Mouse (Mus musculus) frontal cortex, adult 2 months (tissue): Measurements from ENCODE around the gene Tcf7l1. TPM values are rescaled to one million over a fixed set of nuclear protein-coding genes. Genes with fewer than 3 reads are reported as not detected.

ENCODE experiments used
- DNase-seq, 2 experiments: peaks; one replicate each; pipeline ENCODE4 v3.0.0; 2022; ENCODE audit warnings: low spot score in 1 of 2; ENCODE audit errors: extremely low spot score in 1 of 2
- polyA plus RNA-seq: library from polyadenylated mRNA; depleted of rRNA; stranded (reverse); fragments of >200 nt; gene quantifications from 2 replicates; pipeline ENCODE4 v1.2.3, GENCODE M21; 2012

The Tcf7l1 gene
- polyA plus RNA-seq, 1 experiment: 5.4 TPM

DNA sequence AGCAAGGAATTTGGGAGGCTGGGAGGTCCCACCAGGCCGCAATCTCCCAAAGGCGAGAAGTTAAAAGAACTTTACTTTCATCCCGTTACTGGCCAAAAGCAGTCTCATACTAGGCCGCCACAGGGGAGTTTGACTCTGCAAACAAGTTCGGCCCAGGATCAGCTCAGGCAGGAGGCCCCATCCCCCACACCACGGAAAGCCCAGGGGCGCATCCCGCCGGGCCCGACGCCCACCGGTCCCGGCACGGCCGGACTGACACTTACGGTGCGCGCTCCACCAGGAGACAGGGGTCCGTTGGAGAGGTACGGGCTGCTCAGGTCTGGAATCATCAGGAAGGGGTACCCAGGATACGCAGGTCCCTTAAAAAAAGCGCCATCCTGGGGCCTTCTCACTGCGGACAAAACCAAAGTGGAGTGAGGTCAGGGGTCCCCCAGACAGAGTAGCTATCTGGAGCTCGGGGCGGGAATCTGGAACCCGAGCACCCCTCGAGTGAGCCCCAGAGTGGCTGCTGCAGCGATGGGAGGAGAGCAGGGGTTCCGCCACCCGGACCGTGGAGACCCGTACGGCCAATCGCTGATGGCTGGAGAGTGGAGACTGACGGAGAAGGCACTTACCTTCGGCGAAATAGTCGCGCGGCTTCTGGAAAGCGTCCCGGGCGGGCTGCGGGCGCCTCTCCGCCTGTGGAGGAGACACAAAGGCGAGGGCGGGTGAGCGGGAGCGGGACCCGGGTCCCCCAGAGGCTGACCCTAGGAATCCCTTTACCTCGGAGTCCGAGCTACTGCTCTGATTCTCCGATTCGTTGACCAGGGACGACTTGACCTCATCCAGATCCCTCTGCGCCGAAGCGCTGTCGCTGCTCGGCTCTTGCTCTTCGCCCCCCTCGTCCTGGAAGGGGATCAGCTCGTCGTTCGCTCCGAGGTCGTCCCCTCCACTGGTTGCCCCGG, 834 bp downstream of the Tcf7l1 start:
- DNase-seq: peak in 1 of 2 experiments; percentile 22

DNA sequence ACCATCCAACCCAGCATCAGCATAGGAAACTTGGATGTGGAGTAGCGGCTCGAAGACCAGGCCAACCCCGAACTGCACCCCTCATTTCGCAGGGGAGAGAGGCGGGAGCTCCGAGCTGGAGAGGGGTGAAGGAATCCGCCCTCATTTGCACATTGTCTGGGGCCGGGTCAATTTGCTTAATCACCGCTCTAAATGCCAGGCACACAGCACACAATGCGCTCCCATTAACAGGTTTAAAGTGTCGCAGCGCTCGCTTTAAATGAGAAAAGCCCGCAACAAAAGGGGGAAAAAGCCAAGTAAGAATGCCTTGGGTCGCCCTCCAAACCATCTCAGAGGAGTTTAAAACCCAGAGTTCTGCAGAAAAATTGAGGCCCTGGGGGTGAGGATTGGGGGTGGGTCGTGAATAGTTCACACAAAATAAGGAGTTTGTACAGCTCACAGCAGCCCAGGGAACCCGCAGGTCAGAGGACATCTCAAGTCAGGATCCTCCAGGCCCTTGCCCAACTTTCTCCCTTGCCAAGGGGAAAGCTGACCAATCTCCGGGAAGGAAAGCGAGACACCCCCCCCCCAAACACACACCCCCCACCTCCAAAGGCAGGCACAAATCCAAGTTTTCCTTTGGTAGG, 1.6 kb downstream of the Tcf7l1 start:
- DNase-seq: no peak

DNA sequence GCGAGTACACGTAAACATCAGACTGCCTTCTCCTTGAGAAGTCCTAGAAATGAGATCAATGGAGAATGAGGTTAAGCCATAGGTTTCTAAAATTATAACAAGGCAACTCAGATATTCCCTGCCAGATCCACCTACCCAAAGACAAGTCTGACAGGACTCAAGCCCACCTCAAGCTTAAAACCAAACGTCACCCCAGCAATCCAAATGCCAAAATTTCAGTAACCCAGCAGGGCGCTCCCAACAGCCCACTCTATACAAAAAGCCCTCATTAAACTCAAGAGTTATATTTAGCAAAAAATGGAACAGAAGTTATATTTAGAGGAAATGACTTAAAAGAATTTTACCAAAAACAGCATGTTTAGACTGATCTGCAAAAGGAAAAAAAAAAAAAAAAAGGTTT, 5.3 kb downstream of the Tcf7l1 start:
- DNase-seq: peak; percentile 26 to 30

DNA sequence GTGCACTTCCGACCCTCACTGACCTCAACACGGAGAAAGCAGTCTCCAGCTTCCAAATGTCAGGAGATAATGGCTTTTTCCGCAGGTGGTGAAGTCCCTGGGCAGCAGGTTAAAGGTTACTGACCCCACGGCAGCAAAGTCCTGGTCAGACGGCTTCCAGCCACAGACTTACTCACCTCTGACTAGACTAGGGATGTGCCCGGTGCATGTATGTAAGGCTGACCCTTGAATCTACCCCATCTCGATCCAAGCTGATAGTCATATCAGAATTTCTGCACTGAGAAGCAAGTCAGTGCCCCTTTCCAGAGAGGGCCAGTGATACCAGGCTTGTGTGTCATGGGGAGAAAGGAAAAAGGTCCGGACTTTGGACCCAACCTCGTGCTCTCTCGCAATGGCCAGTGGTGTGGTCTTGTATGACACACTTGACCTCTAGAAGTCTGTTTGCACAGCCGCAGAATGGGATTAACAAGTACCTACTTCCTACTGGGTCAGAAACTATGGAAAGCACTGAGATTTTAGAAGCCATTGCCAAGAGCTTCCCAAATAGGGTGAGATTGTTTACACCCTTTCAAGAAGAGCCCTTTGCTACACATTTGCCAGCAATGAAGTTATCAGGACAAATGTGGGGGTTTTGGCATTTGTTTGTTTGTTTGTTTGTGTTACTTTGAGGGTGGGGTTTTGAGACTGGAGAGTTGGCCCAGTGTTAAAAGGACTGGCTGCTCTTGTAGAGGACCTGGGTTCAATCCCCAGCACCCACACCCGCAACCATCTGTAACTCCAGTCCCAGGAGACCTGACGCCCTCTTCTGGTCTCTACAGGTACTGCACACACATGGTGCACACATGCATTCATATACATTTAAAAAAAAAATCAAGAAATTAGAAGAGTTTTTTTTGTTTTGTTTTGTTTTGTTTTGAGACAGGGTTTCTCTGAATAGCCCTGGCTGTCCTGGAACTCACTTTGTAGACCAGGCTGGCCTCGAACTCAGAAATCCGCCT, 10.0 kb downstream of the Tcf7l1 start:
- no peak for DNase-seq

DNA sequence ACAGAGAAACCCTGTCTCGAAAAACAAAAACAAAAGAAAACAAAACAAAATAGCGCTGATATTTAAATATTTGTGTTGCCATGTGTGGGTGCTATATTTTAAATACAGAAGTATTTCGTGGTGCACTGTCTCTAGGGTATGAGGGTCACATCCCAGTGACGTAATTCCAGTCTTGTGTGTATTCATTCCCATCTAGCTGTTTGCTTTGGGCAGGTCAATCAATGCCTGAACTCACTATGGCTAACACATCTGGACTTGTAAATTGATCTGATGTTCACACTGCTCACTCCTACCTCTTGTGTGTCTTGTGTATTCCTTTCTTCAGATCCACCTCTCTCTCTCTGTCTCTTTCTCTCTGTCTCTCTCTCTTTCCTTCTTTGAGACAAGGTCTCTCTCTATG, 11.8 kb downstream of the Tcf7l1 start:
- DNase-seq: no peak

DNA sequence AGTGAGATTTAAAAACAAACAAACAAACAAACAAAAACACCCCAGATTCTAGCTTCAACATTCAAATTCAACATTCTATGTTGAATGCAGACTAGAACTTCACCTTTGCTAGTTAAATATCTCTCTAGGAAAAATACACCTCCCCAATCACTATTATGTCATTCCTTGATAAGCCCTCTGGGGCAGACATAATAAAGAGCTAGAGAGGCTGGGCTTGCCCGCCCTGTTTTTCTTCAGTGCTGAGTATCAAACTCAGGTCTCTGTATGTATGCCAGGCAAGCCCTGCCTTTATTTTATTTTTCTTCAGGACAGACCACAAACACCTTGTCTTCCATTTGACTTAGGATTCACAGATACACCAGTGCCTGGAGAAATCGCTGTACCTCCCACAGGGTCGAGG, 14.8 kb downstream of the Tcf7l1 start:
- DNase-seq: no peak

DNA sequence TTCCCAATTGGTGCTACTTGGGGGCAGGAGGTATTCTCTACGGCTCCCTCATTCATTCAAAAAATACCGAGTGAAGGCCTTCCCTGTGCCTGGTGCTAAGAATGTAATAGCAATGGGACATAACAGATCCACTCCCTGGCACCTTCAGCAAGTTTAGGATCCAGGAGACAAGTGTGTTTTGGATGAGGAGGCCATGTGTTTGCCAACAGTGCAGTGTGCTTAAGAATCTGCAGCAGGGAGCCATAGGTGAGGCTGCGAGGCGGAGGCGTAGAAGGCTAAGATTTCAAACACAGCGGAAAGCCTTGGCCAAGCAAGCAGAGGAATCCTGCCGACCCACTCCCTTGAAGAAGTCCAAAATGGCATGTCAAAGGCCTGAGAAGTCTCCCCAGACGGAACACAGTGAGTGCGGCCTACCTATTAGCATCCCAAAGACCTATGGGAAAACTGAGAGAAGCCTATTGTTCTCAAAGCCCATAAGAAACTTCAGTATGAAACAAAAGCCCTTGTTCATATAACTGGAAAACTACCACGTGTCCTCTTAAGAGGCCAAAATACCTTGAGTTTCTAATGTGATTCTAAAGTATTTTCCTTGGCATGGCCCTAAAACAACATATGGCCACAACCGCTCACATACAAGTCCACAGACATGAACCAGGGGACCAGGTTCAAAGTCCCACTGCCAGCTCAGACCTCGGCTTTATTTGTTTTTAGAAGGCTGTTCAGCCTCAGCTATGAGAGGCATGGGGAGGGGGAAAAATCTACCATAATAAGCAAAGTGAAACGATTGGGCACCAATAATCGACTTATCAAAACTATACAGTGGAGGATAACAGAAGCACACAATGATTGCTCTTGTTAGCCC, 18.9 kb downstream of the Tcf7l1 start:
- DNase-seq: no peak

DNA sequence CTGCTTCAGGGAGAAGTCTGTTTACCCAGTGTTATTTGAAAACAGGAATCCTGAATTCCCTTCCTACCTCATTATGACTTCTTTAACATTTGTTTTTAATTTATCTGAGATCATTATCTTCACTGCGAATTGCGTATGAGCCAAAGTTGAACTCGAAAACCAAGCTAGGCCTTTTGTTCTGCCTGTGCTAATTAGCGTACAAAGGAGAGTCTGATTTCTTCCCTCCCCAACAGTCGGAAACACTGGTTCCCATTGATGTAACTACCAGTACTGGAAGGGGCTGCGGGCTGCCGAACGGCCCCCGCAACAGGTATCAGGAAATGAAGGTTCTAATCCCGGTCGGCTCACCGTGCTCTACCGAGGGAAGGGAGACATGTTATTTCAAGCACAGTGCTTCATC, 19.7 kb downstream of the Tcf7l1 start:
- DNase-seq: no peak

DNA sequence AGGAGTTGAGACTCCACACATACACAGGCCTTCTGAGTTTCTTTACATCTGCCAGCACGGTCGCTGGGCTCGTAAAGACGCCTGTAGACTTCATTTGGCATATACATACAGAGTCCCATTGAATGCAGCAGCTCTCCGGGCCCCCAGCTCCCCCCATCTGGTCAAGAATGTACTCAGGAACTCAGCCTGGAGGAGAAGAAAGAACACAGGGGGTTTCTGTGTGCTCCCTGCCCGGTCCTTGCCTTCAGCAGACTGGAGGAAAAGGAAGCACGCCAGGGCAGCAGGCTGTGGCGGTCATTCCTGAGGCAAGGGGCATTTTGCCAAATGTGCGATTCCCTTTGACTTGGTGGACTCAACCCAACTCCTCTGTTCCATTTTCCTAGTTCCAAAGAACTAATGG, 20.2 kb downstream of the Tcf7l1 start:
- DNase-seq: peak in 1 of 2 experiments; percentile 30

DNA sequence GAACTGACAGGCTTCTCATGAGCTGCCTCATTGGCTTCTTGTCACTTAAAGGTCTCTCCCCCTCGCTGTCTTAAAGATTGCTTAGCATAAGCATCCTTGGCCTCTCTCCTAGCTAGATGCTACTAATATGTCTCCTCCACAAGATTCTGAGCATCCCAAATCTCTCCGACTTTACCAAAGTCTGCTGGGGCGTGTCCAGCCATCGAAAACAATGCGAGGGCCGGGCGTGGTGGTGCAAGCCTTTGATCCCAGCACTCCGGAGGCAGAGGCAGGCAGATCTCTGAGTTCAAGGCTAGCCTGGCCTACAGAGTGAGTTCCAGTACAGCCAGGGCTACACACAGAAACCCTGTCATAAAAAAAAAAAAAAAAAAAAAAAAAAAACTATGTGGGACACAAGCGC, 21.0 kb downstream of the Tcf7l1 start:
- DNase-seq: no peak

DNA sequence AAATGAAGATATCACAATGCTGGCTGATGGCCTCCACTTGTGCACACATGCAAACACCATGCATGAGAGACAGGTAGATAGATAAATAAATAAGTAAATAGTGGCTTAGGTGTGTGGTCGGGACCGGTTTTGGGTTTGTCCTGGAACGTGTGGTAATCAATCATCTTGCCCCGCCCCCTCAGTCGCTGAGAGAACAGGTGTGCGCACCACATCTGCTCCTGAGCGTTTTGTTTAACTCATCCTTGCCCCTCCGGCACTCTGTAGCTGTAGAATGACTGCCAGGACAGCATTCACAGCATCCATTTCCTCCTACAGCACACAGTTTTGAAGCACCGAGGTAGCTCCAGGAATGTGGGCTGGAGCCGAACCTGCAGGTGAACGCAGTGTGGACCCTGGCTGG, 25.4 kb downstream of the Tcf7l1 start:
- no peak for DNase-seq

DNA sequence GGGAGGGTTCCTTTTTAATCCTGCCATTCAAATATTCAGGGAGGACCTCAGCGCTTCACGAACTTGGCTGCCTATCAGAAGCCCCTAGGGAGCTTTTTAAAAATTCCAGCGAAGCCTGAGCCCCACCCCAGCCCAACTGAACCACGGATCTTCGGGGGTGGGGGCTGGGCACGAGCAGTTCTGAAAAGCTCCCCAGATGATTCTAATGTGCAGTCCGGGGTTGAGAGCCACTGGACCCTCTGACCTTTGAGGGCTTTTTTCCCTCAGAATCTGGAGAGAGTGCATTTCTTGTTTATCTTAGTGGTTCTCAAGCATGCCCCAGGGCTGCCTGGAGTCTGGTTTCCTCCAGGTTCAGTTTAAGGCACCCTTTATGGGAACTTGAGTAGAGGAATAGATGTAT, 27.4 kb downstream of the Tcf7l1 start:
- DNase-seq: no peak

DNA sequence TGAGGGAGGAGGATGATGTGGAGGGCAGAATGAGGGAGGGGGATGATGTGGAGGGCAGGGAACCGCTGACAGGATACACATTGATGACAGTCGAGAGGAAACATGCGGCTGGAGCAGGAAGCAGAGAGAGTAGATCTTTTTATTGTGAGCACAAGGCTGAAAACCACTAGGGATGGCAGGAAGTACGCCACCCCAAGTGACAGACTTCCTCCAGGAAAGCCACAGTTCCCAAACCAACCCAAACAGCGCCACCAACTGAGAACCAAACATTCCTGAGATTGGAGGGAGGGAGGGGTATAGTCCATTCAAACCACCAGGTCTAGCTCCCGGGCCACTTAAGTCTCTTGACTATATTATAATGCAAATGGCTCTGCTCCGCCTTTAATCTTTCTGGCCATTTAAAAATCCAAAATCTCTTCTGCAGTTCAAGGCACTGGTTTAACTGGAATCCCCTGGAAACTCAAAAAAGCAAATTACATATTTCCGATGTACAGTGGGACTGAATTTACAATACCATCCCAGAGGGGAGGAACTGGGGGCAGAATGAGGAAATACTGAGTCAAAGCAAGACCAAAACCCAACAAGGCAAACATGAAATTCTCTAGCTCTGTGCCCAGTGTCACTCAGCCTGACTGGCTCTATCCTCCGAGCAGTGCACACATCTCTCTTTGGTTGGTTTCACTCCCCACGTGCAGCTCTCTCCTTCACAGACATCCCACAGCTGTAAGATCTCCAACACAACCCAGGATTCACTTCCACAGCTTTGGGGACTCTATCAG, 30.6 kb downstream of the Tcf7l1 start:
- no peak for DNase-seq

DNA sequence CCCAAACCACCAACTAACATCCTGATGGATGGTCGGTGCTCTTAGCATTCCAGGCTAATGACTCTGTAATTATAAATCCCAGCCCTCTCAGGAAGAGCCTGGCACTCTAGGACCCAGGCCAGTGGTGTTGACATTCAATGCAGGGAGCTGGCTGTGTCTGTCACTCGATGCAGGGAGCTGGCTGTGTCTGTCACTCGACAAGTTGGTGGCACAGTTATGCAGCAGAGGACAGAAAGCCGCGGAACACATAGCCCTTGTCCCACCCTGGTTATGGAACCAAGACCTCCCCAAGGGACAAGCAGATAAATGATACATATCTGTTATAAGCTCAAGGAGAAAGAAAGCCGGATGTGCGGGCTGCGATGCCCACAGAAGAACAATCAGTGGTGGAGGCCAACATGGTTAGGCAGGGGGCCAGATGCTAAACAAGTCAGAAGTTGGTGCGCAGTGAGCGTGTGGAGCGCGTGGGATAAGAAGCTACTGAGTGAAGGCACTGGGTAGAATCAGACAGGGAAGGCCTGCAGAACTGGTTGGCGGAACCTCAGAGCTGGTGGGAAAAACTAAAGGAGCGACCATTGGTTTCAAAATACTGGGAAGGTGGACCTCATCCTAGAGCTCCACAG, 33.7 kb downstream of the Tcf7l1 start:
- DNase-seq: no peak

DNA sequence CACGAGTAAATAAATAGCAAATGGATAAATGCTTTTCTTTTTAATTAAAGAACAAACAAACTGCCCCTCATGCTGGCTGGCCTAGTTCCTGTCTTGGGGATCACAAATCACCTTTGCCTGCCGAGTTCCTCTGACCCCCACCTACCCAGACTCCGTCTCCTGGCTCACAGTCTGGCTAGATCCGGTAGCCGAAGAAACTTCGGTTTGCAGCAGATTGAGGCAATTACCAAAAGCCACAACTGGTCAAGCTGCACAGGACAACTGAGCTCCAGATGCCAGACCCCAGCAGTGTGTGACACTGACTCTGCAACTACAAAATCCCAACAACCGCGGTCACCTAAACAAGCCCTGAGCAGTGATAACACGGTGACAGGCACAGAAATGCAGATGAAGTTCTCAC, 34.8 kb downstream of the Tcf7l1 start:
- no peak for DNase-seq

DNA sequence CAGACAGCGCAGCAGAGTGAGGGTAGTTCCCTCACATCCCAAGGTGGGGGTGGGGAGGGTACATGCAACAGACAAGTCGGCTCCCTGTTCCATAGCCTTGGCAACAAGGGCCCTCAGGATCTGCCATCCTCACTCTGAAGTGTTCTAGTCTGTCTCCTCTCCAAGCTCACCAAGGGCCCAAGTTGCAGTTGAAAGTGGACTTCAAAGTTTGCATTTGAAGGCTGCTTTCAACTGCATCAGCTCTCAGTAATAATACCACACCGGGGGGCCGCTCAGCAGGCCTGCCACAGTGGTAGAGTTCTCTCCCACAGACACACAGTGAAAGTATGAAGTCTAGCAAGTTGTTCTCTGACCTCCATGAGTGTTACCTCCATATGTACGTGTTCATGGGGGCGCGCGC, 35.3 kb downstream of the Tcf7l1 start:
- DNase-seq: no peak

DNA sequence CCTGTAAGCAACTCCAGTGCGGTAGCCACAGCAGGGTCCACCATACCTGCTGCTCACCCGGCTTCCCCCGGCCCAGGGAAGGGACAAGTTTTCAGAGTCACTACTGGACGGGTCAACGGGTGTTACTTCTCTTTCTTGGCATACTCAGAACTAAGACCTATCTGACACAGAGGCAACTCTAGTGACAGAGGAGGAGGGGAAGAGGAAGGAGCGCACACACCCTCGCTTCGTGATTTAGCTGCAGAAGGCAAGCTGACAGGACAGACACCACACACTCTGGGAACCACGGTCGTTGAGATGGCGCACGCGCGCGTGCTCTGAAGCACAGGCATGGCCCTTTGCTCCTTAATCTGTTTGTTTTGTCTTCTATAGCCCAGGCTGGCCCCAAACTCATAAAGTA, 36.2 kb downstream of the Tcf7l1 start:
- no peak for DNase-seq

DNA sequence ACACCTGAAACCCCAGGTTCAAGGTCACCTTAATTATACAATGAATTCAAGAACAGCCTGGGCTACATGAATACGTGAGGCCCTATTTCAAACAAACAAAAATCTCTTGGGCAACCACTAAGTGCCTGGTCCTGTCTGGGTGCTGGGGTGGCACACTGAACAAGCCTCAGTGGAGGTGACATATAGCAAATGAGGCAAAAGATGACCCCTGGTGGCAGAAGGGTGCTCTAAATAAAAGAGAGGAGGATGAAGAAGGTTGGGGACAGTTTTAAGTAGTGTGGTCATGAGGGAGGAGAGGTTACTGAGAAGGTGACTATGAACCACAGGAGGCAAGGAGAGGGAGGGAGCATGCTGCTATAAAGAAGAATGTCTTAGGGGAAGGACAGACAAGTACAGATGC, 37.8 kb downstream of the Tcf7l1 start:
- no peak for DNase-seq
